Mouse (Mus musculus): ENCODE data around the gene Usp47. TPM values are rescaled to one million over a fixed set of nuclear protein-coding genes. Genes with fewer than 3 reads are reported as not detected.

Usp47 gene
- total and polyA plus RNA-seq, 3 experiments: 37.3 to 122 (median 47.8) TPM

- TF ChIP-seq KAT2A (conservative IDR thresholded peaks at IDR 0.05; ENCODE audit: low read depth, low read length): no peak
- no peak for TF ChIP-seq MAZ (IDR thresholded peaks at IDR 0.05; ENCODE audit: low read depth, low read length)
- no peak for TF ChIP-seq UBTF (IDR thresholded peaks at IDR 0.05; ENCODE audit: borderline replicate concordance, insufficient read depth, low read depth, low read length)
- TF ChIP-seq MXI1 (IDR thresholded peaks at IDR 0.05; ENCODE audit: low read depth, low read length): no peak
- TF ChIP-seq SMC3 (IDR thresholded peaks at IDR 0.05; ENCODE audit: low read depth, low read length): no peak
- no peak for TF ChIP-seq ELF1 (IDR thresholded peaks at IDR 0.05; ENCODE audit: low read depth, low read length)
- no peak for TF ChIP-seq USF1 (IDR thresholded peaks at IDR 0.05; ENCODE audit: low read depth, low read length)
- no peak for TF ChIP-seq NRF1 (IDR thresholded peaks at IDR 0.05; ENCODE audit: insufficient read depth, low read depth, low read length, poor library complexity, severe bottlenecking)
- TF ChIP-seq TAL1 (IDR thresholded peaks at IDR 0.05; ENCODE audit: low read length): no peak
- TF ChIP-seq GATA1 (IDR thresholded peaks at IDR 0.05; ENCODE audit: low read depth, low read length): no peak
- TF ChIP-seq POLR2AphosphoS5 (IDR thresholded peaks at IDR 0.05; ENCODE audit: borderline replicate concordance, low read depth, low read length): no peak
- TF ChIP-seq JUND (IDR thresholded peaks at IDR 0.05; ENCODE audit: low read depth, low read length): no peak
- TF ChIP-seq SIN3A (IDR thresholded peaks at IDR 0.05; ENCODE audit: low read length): no peak
- TF ChIP-seq POLR2AphosphoS2 (IDR thresholded peaks at IDR 0.05; ENCODE audit: low read length): no peak
- no peak for TF ChIP-seq BHLHE40 (IDR thresholded peaks at IDR 0.05; ENCODE audit: borderline replicate concordance, low read depth, low read length)
- no peak for TF ChIP-seq MAFK (IDR thresholded peaks at IDR 0.05; ENCODE audit: borderline replicate concordance, low read depth, low read length)
- TF ChIP-seq EP300 (IDR thresholded peaks at IDR 0.05; ENCODE audit: low read depth in 1 of 2, low read length in 2 of 2): no peak
- no peak for TF ChIP-seq E2F4 (IDR thresholded peaks at IDR 0.05; ENCODE audit: borderline replicate concordance, low read depth, low read length)
- no peak for TF ChIP-seq CHD2 (IDR thresholded peaks at IDR 0.05; ENCODE audit: low read length)
- peaks cover 14% of the 10 kb centered on the region for H3K79me2 ChIP-seq (ENCODE audit: control insufficient read depth, insufficient read depth, low read length, poor library complexity)
- H3K4me1 ChIP-seq (ENCODE audit: control insufficient read depth in 1 of 2, insufficient read depth in 2 of 2, low read length in 2 of 2): peaks cover 12 to 23% of the 10 kb centered on the region in 2 experiments
- DNase-seq (ENCODE audit: low read depth, low spot score): no peak
- H3K9me3 ChIP-seq (replicated peaks; ENCODE audit: insufficient read depth, low read length): no peaks in the 10 kb centered on the region
- H3K9ac ChIP-seq (ENCODE audit: control insufficient read depth, low read depth, low read length, poor library complexity, severe bottlenecking): no peak overlapping the region
- H3K27me3 ChIP-seq (ENCODE audit: control insufficient read depth in 1 of 2, insufficient read depth in 2 of 2, low read length in 2 of 2): no peaks in the 10 kb centered on the region
- H3K4me3 ChIP-seq (ENCODE audit: control insufficient read depth in 1 of 2, insufficient read depth in 1 of 2, low read depth in 2 of 2, low read length in 2 of 2): no peak overlapping the region
- no peak overlapping the region for H3K27ac ChIP-seq (ENCODE audit: control insufficient read depth, low read depth, low read length)
- peaks cover 25 to 29% of the 10 kb centered on the region in 2 experiments for H3K36me3 ChIP-seq (ENCODE audit: control insufficient read depth in 1 of 2, insufficient read depth in 2 of 2, low read length in 2 of 2)
Observed at GRCm38 (mm10) chr7:112053667-112054066, 30.4 kb downstream of the Usp47 start.

GRCm38 (mm10) chr7:112055901-112056625 lies 32.8 kb downstream of the Usp47 start:
- Histone ChIP-seq H3K9me3 (replicated peaks; ENCODE audit: insufficient read depth, low read length) (no peaks in the 10 kb centered on the region), H3K27ac (ENCODE audit: control insufficient read depth, low read depth, low read length) (no peak overlapping the region), H3K36me3 (ENCODE audit: control insufficient read depth in 1 of 2, insufficient read depth in 2 of 2, low read length in 2 of 2) (peaks cover 16 to 31% of the 10 kb centered on the region in 2 experiments), H3K4me1 (ENCODE audit: control insufficient read depth in 1 of 2, insufficient read depth in 2 of 2, low read length in 2 of 2) (peaks cover 6 to 10% of the 10 kb centered on the region in 2 experiments), H3K27me3 (ENCODE audit: control insufficient read depth in 1 of 2, insufficient read depth in 2 of 2, low read length in 2 of 2) (no peaks in the 10 kb centered on the region), H3K9ac (ENCODE audit: control insufficient read depth, low read depth, low read length, poor library complexity, severe bottlenecking) (no peak overlapping the region), H3K79me2 (ENCODE audit: control insufficient read depth, insufficient read depth, low read length, poor library complexity) (peaks cover 7% of the 10 kb centered on the region; the same call in 1 of the 2 replicates), H3K4me3 (ENCODE audit: control insufficient read depth in 1 of 2, insufficient read depth in 1 of 2, low read depth in 2 of 2, low read length in 2 of 2) (no peak overlapping the region)
- TF ChIP-seq TBP (IDR thresholded peaks at IDR 0.05; ENCODE audit: low read depth, low read length) (no peak), ZKSCAN1 (IDR thresholded peaks at IDR 0.05; ENCODE audit: low read depth, low read length) (no peak), MYC (IDR thresholded peaks at IDR 0.05; ENCODE audit: low read depth, low read length) (no peak), NRF1 (IDR thresholded peaks at IDR 0.05; ENCODE audit: insufficient read depth, low read depth, low read length, poor library complexity, severe bottlenecking) (no peak), MAFK (IDR thresholded peaks at IDR 0.05; ENCODE audit: borderline replicate concordance, low read depth, low read length) (no peak), MAX (IDR thresholded peaks at IDR 0.05; ENCODE audit: low read length) (no peak), EP300 (IDR thresholded peaks at IDR 0.05; ENCODE audit: low read depth in 1 of 2, low read length in 2 of 2) (no peak), USF2 (IDR thresholded peaks at IDR 0.05; ENCODE audit: borderline replicate concordance in 1 of 2, insufficient read depth in 1 of 2, low read depth in 1 of 2, low read length in 2 of 2) (no peak), CTCF (IDR thresholded peaks at IDR 0.05 in 2 of 3, conservative IDR thresholded peaks at IDR 0.05 in 1 of 3; ENCODE audit: control insufficient read depth in 1 of 3, insufficient read depth in 1 of 3, low read depth in 2 of 3, low read length in 3 of 3, poor library complexity in 1 of 3, severe bottlenecking in 1 of 3) (no peak), MEF2A (IDR thresholded peaks at IDR 0.05; ENCODE audit: extremely low read depth, insufficient replicate concordance, low read depth, low read length, poor library complexity, severe bottlenecking) (no peak), TAL1 (IDR thresholded peaks at IDR 0.05; ENCODE audit: low read length) (no peak), GABPA (IDR thresholded peaks at IDR 0.05; ENCODE audit: low read depth, low read length) (no peak), POLR2AphosphoS5 (IDR thresholded peaks at IDR 0.05; ENCODE audit: borderline replicate concordance, low read depth, low read length) (no peak), RCOR1 (IDR thresholded peaks at IDR 0.05; ENCODE audit: low read depth, low read length) (no peak), ZC3H11A (IDR thresholded peaks at IDR 0.05; ENCODE audit: low read depth, low read length) (no peak), JUND (IDR thresholded peaks at IDR 0.05; ENCODE audit: low read depth, low read length) (no peak)
- no peak for DNase-seq (ENCODE audit: low read depth, low spot score)

All from MEL (cell line).